Mouse (Mus musculus): ENCODE measurements around the gene Btg1.

Btg1 gene

GRCm38 (mm10) chr10:96616709-96617116, at the start of gene Btg1:
Btg1 (plus strand) TSS chr10:96617006.
- peak; percentile 99 for DNase-seq (ENCODE audit: low read depth, low spot score)

GRCm38 (mm10) chr10:96569469-96569868, 47.3 kb upstream of the Btg1 start:
- DNase-seq (ENCODE audit: low read depth, low spot score): no peak

GRCm38 (mm10) chr10:96571176-96571575, 45.6 kb upstream of the Btg1 start:
- DNase-seq (ENCODE audit: low read depth, low spot score): no peak

GRCm38 (mm10) chr10:96574786-96575185, 42.0 kb upstream of the Btg1 start:
- no peak for DNase-seq (ENCODE audit: low read depth, low spot score)

GRCm38 (mm10) chr10:96575338-96575737, 41.5 kb upstream of the Btg1 start:
- DNase-seq (ENCODE audit: low read depth, low spot score): no peak

GRCm38 (mm10) chr10:96578924-96579323, 37.9 kb upstream of the Btg1 start:
- DNase-seq (ENCODE audit: low read depth, low spot score): no peak

- DNase-seq (ENCODE audit: low read depth, low spot score): no peak
Measured at GRCm38 (mm10) chr10:96579436-96579835, 37.4 kb upstream of the Btg1 start.

- no peak for DNase-seq (ENCODE audit: low read depth, low spot score)
Measured at GRCm38 (mm10) chr10:96580246-96580645, 36.6 kb upstream of the Btg1 start.

- no peak for DNase-seq (ENCODE audit: low read depth, low spot score)
Measured at GRCm38 (mm10) chr10:96581232-96581631, 35.6 kb upstream of the Btg1 start.

- no peak for DNase-seq (ENCODE audit: low read depth, low spot score)
Measured at GRCm38 (mm10) chr10:96586191-96586880, 30.5 kb upstream of the Btg1 start.

GRCm38 (mm10) chr10:96586881-96587217, 30.0 kb upstream of the Btg1 start:
- no peak for DNase-seq (ENCODE audit: low read depth, low spot score)

GRCm38 (mm10) chr10:96588233-96588632, 28.6 kb upstream of the Btg1 start:
- no peak for DNase-seq (ENCODE audit: low read depth, low spot score)

- DNase-seq (ENCODE audit: low read depth, low spot score): no peak
Measured at GRCm38 (mm10) chr10:96589781-96590180, 27.0 kb upstream of the Btg1 start.

GRCm38 (mm10) chr10:96592089-96592488, 24.7 kb upstream of the Btg1 start:
- peak; percentile 64 for DNase-seq (ENCODE audit: low read depth, low spot score)

GRCm38 (mm10) chr10:96595435-96596132, 21.2 kb upstream of the Btg1 start:
- peak; percentile 54 for DNase-seq (ENCODE audit: low read depth, low spot score)

- DNase-seq (ENCODE audit: low read depth, low spot score): no peak
Measured at GRCm38 (mm10) chr10:96596411-96596810, 20.4 kb upstream of the Btg1 start.

GRCm38 (mm10) chr10:96599641-96600040, 17.2 kb upstream of the Btg1 start:
- no peak for DNase-seq (ENCODE audit: low read depth, low spot score)

GRCm38 (mm10) chr10:96601670-96602069, 15.1 kb upstream of the Btg1 start:
- DNase-seq (ENCODE audit: low read depth, low spot score): no peak

- no peak for DNase-seq (ENCODE audit: low read depth, low spot score)
Measured at GRCm38 (mm10) chr10:96602339-96602738, 14.5 kb upstream of the Btg1 start.

GRCm38 (mm10) chr10:96605168-96605567, 11.6 kb upstream of the Btg1 start:
- peak; percentile 44 for DNase-seq (ENCODE audit: low read depth, low spot score)

GRCm38 (mm10) chr10:96605856-96606255, 10.9 kb upstream of the Btg1 start:
- peak; percentile 79 for DNase-seq (ENCODE audit: low read depth, low spot score)

GRCm38 (mm10) chr10:96607617-96608185, 9.1 kb upstream of the Btg1 start:
- DNase-seq (ENCODE audit: low read depth, low spot score): no peak

Measured in A20 (cell line).